Mouse (Mus musculus): ENCODE data around the gene BC051142. TPM values are rescaled to one million over a fixed set of nuclear protein-coding genes. Genes with fewer than 3 reads are reported as not detected.

The BC051142 gene
- total RNA-seq, 2 experiments from 2014 or later, result 0.88 to 1.1 TPM

- DNase-seq (ENCODE audit: low spot score in 2 of 2), result no peak
Measured at GRCm38 (mm10) chr17:34507591-34507990, 109.0 kb downstream of the BC051142 start.

Other genes with a start within 250 kb of the BC051142 start
- gene H2-DMb1, start 245.7 kb upstream of the BC051142 start, total RNA-seq (2021), result 1 to 10 TPM in 1 of 2 experiments, under 1 TPM in 1; 0.70 to 1.4 TPM
- gene Tap1, start 211.3 kb upstream of the BC051142 start, total RNA-seq (2021), result 1 to 10 TPM; 4.4 to 5.4 TPM
- 1 to 10 TPM; 1.6 to 4.1 TPM for gene Psmb9, start 211.1 kb upstream of the BC051142 start, total RNA-seq (2021)
- gene Psmb8, start 201.1 kb upstream of the BC051142 start, total RNA-seq (2021), result 1 to 10 TPM; 4.3 to 6.1 TPM
- gene Tap2, start 195.3 kb upstream of the BC051142 start, total RNA-seq (2021), result 1 to 10 TPM; 8.1 to 8.3 TPM
- gene H2-Ob, start 159.9 kb upstream of the BC051142 start, total RNA-seq (2021), result under 1 TPM in 1 of 2 experiments, not detected in 1; 0.39 TPM
- gene H2-Ab1, start 141.1 kb upstream of the BC051142 start, total RNA-seq (2021), result 1 to 10 TPM; 2.1 to 2.9 TPM
- 1 to 10 TPM; 2.1 to 3.1 TPM for gene H2-Aa, start 111.0 kb upstream of the BC051142 start, total RNA-seq (2021)
- gene H2-Eb1, start 93.0 kb upstream of the BC051142 start, total RNA-seq (2021), result 1 to 10 TPM; 2.6 to 4.1 TPM
- gene H2-Eb2, start 73.2 kb upstream of the BC051142 start, total RNA-seq (2021), result not detected
- under 1 TPM; 0.64 to 0.67 TPM for gene Btnl2, start 44.0 kb upstream of the BC051142 start, total RNA-seq (2021)
- not detected for gene Btnl1, start 21.7 kb upstream of the BC051142 start, total RNA-seq (2021)
- gene Btnl4, start 78.5 kb downstream of the BC051142 start, total RNA-seq (2021), result not detected
- not detected for gene Btnl6, start 118.5 kb downstream of the BC051142 start, total RNA-seq (2021)
- 10 to 100 TPM; 21.2 to 28.3 TPM for gene Notch4, start 165.4 kb downstream of the BC051142 start, total RNA-seq (2021)
- 1 to 10 TPM; 4.6 to 5.3 TPM for gene Gpsm3, start 191.0 kb downstream of the BC051142 start, total RNA-seq (2021)
- 10 to 100 TPM; 48.7 to 53.5 TPM for gene Pbx2, start 192.4 kb downstream of the BC051142 start, total RNA-seq (2021)
- gene Ager, start 199.0 kb downstream of the BC051142 start, total RNA-seq (2021), result 1 to 10 TPM; 2.0 to 3.0 TPM
- gene Rnf5, start 204.9 kb downstream of the BC051142 start, total RNA-seq (2021), result 10 to 100 TPM; 23.8 to 24.1 TPM
- gene Agpat1, start 205.4 kb downstream of the BC051142 start, total RNA-seq (2021), result 10 to 100 TPM; 42.0 to 42.9 TPM
- 10 to 100 TPM; 20.7 to 23.1 TPM for gene Egfl8, start 217.2 kb downstream of the BC051142 start, total RNA-seq (2021)
- 10 to 100 TPM; 35.9 to 44.8 TPM for gene Ppt2, start 229.7 kb downstream of the BC051142 start, total RNA-seq (2021)
- under 1 TPM; 0.34 to 0.76 TPM for gene Prrt1, start 230.7 kb downstream of the BC051142 start, total RNA-seq (2021)
- gene Fkbpl, start 245.9 kb downstream of the BC051142 start, total RNA-seq (2021), result 1 to 10 TPM; 8.1 to 8.3 TPM
- gene Atf6b, start 248.3 kb downstream of the BC051142 start, total RNA-seq (2021), result 10 to 100 TPM; 20.1 to 22.5 TPM

Measured in gastrocnemius, postnatal 4 days (tissue).